Mouse (Mus musculus) c-Kit-positive CD71-positive TER-119-positive erythroid progenitor cells, embryonic 14.5 days (primary cell): ENCODE data around the gene Atxn7l1.

Experiments
- DNase-seq: peaks from one replicate; pipeline ENCODE4 v3.0.0-alpha.2; 2013; ENCODE audit warnings: low spot score

Gene Atxn7l1

GRCm38 (mm10) chr12:33369555-33369954 lies 222.1 kb downstream of the Atxn7l1 start:
- DNase-seq = peak; percentile 60

- peak; percentile 83 for DNase-seq
Measured at GRCm38 (mm10) chr12:33379624-33380445, 232.3 kb downstream of the Atxn7l1 start.

DNA sequence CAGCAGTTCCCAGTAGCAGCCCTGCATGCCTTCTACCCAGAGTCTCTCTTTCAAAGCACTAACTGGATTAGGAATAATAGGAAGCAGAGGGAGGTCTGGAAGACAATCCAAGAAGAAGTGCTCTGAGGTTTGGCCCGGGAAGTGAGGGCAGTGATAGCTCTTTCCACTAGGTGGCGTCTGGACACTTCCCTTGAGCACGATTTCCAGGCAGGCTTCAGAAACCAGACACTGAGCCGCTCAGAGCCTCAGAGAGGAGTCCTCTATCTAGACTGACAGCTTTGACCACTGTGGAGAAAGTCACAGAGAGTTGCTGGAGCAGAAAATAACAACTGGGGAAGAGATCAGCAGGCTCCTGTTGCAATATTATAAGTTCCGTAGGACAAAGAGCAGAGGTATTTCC lies 241.3 kb downstream of the Atxn7l1 start:
- peak; percentile 48 for DNase-seq

DNA sequence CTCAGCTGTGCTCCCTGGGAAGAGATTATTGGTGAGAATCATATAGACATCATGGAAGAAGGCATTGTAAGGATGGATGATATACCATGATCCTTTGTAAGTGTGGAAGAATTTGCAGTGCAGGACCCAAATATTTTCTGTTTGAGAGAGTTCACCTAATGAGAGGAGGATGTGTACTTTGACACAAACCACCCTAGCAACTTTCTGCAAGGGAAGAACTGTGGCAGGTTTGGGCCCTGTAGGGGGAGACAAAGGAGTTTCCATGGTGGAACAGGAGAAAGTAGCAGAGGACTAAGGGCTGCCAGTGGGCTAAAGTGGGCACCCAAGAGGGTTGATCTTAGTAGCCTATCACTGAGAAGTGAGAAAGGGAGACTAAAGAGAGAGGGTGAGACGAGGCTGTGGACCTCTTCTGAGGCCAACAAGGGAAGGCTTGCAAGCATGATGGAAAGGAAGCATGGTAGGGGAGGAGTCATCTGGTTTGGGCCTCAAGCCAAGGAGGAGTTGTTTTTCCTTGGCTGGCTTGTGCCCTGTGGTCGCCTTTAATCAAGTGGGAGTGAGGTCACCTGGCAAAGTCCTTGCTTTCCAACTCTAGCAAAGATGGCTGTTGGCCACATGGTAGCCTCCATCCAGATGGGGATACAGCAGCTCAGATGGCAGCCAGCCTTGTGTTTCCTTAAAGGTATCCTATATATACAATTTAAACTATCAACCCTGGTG lies 243.5 kb downstream of the Atxn7l1 start:
- no peak for DNase-seq

- no peak for DNase-seq
Measured at GRCm38 (mm10) chr12:33394804-33395623, 247.5 kb downstream of the Atxn7l1 start, which contains the start of gene Efcab10. Efcab10 (plus strand) TSS chr12:33394854.

DNA sequence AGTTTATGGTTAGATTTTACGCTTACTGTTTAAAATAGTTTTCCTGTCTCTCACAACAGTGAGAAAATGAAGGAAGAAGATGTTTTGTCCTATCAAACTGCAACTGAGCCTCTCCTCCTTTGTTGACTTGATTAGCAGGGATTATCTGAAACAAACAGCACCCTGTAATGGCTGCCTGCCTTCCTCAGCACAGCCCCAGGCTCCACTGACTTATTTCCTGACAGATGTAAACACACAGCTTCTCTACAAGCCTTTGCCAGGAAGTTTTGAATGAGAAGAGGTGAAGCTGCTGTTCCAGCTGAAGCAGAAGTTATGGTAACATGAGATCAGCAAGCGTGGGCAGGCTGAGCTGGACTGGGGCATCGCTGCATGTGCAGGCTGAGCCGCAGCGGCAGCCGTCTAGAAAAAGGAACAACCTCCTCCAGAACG lies 255.8 kb downstream of the Atxn7l1 start:
- no peak for DNase-seq

- DNase-seq = no peak
Measured at GRCm38 (mm10) chr12:33404996-33405395, 257.5 kb downstream of the Atxn7l1 start.

GRCm38 (mm10) chr12:33405398-33406026 lies 258.0 kb downstream of the Atxn7l1 start:
- DNase-seq = no peak

- no peak for DNase-seq
Measured at GRCm38 (mm10) chr12:33411580-33412151, 264.2 kb downstream of the Atxn7l1 start.
